Mouse (Mus musculus) testis, postnatal 10 days (tissue): ENCODE results near the gene Syna.

ENCODE experiments used
- DNase-seq: peaks from one replicate; pipeline ENCODE4 v3.0.0; 2021; ENCODE audit warnings: low spot score

Syna gene

DNA sequence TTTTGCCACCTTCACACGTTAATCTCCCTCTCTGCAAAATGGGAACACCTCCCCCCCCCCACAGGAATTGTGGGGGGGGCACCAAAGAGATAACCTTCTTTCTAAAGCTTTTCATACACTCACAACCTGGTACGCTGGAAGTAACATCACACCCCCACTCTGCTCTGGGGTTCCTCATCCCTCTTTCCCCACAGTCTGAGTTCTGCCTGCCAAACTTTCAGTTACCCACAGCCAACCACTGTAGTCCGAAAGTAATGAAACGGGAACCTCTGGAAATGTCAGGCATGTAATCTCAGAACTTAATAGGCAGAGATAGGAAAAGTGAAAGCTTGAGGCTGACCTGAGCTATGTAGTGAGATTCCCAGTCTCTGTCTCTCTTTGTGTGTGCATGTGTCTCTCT lies 7.5 kb upstream of the Syna start:
- DNase-seq, result no peak

DNA sequence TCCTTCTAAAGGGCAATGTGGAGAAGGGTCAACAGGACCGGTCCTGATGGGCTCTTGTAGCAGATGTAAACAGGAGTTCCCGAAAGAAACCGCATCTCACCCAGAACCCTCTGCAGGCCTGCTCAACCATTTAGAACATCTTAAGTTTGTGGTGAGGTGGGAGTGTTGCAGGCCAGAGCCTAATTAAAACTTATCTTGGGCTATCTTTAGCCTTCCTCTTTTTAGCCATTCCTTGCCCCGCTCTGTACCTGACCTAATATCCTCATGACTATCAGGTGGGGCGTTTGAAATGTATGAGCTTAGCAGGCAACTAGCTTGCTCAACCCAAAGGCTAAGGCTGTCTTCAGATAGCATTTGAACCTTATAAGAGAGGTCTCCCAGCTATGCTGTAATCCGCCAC lies 5.7 kb upstream of the Syna start:
- DNase-seq, result no peak

GRCm38 (mm10) chr5:134564272-134564671 lies 4.3 kb upstream of the Syna start:
- DNase-seq, result no peak

DNA sequence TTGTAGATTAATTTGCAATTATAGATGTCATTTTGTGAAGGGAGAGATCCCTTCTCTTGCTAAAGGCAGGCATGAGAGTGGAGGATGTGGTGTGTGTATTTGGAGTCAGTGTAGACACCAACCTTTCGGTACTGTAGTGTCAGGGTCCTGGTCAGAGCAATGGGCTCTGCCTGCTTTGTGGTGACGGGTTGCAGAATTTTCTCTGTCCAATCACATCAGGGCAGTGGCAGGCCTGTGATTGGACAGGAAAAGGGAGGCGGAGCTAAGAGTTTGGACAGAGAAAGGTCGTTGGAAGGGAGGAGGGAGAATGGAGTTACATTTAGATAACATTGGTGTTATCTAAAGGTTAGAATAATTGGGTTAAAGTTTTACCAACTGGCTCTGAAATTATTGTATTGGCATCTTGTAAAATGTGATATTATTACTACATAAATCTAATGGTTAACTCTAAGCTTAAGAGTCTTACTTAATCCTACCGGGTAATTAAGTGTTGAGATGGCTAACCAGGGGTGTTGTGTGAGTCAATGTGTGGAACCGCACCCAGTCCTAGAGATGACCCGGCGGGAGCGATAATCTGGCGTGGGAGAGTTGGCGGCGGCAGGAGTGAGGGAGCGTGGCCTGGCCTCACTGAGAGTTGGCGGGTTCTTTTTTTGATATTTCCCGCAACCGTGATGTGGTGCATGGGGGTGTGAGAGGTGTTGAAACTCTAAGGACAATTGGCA lies 640 bp upstream of the Syna start:
- no peak for DNase-seq

DNA sequence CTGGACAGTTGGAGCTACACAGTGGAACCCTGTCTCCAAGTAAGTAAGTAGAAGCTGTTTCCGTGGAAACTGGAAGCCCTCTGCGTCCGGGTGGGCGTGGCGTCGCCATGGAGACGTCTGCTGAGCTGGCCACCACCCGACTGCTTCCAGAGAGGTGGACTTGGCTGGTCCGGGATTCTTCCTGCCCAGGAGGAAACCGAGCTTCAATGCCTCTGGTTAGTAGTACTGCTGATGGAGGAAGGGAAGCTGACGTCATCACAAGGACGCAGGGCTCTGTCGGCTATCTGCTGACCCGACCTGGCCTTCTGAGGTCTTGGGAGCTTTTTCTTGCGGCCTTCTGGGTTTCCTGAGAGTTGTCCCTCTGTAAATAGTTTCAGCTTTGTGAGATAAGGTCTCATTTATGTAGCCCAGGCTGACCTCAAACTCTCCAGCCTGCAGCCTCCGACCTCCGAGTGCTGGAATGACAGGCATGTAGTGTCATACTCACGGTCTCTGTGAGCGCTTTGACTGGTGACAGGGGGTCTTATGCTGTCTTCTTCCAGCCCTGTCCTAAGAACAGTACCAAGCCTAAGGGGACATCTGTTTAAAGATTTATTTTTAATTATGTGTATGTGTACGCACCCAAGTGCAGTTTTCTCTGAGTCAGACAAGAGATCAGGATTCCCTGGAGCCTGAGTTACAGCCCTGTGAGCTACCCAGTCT lies 4.4 kb downstream of the Syna start:
- peak; percentile 77 for DNase-seq

DNA sequence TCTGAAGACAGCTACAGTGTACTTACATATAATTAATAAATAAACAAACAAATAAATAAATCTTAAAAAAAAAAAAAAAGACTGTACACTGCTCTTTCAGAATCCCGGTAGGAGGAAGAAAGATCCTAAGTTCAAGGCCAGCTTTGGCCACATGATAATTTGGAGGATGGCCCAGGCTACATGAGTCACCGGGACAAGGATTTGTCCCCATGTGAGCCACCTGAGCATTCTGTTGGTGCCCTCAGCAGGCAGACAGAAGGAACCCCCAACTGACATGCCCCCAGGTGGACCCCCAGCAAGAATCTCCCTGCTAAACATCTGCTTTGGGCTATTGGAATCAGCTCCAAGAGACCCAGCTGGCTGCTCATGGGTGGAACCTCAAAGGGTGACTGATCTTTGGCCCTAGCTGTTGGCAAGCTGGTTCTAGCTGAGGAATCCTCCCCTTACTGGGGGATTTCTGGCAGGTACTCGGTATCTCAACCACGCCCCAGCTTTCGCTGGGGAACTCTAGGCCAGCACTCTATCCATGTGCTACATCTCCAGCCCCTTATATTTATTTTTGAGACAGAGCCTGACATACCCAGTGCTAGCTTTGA lies 5.9 kb downstream of the Syna start:
- no peak for DNase-seq

DNA sequence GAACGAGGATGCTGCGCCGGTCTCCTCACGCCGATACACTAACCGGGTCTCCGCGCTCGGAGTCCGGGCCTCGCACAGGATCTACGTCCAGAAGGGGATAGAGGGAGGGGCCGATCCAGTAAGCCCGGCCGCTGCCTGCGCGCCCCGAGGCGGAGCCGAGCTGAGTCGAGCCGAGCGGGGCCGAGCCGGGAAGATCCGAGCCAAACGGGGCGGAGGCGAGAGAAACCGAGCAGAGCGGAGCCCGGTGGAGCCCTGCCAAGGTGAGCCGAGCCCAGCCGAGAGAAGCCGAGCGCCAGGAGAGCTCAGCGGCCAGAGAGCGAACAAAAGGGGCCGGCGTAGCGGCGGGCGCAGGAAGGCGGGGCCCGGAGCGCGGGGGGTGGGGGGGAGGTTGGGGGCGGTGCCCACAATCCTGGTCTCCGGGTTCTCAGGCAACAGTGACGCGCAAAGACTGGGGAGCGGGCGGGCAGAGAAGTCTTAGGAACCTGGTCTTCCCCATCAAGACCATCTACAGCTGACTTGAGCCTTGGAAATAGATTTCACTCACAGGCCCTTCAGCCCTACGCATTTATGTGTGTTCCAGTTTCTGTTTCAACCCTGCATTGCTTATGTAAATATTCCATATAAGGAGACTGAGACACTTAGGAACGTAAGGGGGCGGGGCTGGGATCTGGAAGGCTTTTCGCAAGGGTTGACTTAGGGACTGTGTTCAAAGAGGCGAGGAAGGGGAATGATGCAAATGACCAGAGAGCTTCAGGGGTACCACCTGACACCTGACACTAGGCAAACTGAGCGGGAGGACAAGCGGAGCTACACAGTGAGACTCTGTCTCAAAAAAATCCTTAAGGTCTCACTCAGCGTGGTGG lies 7.6 kb downstream of the Syna start, which contains the start of gene Clip2:
Gene Clip2 (minus strand): TSS at position 325 of the 863 bp plus-strand sequence.
- peak; percentile 99 for DNase-seq

GRCm38 (mm10) chr5:134551233-134552109 lies 8.5 kb downstream of the Syna start:
- peak; percentile 59 for DNase-seq

DNA sequence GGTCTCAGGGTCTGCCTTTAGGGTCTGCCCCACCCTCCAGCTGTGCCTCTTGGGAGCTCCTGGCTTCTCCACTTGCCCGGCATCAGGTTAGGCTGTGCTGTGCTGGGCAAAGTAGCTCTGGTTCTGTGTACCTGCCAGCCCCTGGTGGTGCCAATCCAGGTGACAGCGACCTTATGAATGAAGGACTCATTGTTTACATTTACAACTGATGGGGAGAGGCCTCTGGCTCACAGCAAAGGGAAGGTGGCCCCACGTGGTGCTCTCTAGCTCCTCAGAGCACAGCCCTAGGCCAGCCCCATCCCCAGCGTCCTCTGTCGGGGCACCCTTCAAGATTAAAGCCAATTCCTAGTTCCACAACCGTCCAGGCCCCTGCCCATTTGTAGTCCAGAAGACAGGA lies 9.1 kb downstream of the Syna start:
- DNase-seq, result no peak

GRCm38 (mm10) chr5:134549640-134550168 lies 10.3 kb downstream of the Syna start:
- no peak for DNase-seq

DNA sequence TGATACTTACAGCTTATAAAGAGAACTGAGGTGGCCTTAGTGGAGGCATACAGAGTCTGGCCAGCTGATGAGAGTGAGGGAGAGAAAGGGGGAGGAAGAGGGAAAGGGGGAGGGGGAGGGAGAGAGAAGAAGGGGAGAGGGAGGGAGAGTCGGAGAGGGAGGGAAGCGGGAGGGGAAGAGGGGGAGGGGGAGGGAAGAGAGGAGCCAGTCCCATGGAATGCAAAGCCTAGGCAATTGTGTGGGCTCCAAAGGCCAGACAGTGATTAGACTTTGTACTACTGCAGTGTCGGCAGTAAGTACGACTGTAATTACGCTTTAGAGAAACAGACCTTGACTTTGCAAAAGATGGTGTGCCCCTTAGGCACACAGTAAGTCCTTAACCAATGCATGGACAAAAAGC lies 11.7 kb downstream of the Syna start:
- DNase-seq, result no peak

- no peak for DNase-seq
These were observed 13.2 kb downstream of the Syna start for GRCm38 (mm10) chr5:134546790-134547189.

- no peak for DNase-seq
These were observed 14.7 kb downstream of the Syna start for GRCm38 (mm10) chr5:134545242-134545629.

DNA sequence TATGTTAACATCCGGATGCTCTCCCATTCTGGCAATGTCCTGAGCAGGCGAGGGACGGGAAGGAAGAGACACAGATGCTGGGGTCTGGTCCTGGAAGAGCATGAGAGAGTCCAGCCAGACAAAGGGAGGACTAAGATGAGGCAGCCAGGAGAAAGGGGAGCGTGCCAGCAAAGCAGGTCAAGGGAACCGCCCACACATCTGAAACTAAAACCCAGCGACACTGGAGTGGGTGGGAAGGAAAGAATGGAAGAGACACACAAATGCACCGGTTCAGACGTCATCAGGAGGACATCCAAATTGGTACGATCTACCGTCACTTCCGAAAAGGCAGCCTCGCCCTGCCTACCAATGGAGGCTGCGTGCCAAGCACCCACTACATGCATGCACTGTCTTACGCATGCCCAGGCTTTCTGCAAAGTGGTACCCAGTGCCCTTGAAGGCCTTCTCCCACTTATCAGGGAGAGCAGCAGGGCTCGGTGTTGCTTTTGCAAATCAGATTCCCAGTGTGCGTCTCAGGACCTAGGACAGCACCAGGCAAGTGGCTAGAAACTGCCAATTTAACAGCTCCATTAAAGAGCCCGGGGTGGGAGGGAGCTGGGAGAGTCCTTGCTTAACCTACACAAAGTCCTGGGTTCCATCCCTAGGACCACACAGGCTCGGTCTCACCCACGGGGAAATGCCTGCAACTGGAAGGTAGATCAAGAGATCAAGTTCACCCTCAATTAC lies 15.3 kb downstream of the Syna start:
- peak; percentile 66 for DNase-seq

- DNase-seq, result peak; percentile 64
These were observed 18.3 kb downstream of the Syna start for GRCm38 (mm10) chr5:134541640-134542039.

DNA sequence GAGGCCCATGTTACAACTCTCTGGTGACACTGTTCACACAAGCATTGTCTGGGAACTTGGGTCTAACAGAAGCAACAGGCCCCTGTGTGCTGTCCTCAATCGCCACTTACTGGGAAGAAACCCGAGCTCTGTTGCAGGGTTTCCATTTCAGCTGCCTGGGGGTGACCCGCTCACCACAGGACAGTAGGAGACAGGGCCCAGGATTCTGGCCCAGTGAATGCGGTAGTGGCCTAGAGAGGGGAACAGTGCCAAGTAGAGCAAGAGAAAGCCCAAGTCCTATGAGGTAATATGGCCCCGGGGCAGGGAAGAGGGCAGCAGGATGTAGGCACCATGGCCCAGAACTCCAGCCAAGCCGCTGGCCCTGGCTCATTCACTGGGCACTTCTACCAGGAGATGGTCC lies 19.1 kb downstream of the Syna start:
- no peak for DNase-seq

DNA sequence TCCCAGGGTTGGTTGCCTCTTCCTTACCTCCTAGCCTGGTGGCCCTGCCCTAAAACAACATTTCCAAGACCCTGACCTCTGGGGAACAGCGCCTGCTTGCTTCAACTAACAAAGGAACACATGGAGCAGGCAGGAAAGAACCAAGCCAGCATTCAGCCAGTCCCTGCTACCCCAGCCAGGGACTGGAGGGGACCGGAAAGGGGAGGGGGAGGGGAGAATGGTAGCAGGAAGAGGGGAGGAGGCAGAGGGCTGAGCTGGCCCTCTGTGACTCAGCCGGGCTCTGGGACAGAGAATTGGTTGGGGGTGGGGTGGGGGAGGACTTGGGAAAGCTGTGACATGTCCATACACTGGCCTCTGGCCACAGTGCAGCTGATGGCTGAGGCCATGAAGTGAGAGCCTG lies 20.1 kb downstream of the Syna start:
- peak; percentile 53 for DNase-seq

DNA sequence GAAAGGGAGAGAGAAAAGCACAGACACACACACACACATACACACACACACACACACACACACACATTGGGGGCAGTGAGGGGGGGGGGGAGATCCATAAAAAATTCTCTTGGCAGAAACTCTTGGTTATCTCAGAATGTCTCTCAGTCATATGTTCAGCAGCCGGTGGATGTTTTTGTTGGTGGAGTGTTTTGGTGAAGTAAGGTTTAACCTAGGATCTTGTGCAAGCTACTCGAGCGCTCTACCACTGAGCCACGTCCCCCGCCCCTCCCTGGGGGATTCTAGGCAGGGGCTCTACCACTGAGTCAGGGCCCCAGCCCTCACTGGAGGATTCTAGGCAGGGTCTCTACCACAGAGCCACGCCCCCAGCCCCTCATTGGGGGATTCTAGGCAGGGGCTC lies 23.9 kb downstream of the Syna start:
- no peak for DNase-seq

DNA sequence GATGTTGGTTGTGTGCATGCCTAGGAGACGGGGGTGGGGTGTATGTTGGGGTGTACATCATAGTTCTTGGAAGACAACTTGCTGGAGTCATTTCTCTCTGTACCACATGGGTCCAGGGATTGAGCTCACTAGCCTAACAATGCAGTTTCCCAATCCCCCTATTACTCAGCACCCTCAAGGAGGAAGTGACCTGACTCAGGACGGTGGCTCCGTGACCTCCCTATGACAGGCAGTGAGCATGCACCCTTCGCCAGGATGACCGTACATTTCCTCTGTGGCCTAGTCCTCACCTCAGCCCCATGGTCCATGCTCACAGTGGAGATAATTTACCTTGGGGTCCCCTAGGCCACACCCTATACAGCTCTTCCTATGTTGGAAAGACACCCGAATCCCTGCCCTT lies 27.6 kb downstream of the Syna start:
- DNase-seq, result no peak

GRCm38 (mm10) chr5:134531585-134531984 lies 28.4 kb downstream of the Syna start:
- no peak for DNase-seq
